Mouse (Mus musculus) kidney, postnatal 0 days (tissue): ENCODE data around the gene Osbpl2. TPM values are rescaled to one million over a fixed set of nuclear protein-coding genes. Genes with fewer than 3 reads are reported as not detected.
A peak's percentile ranks its signal among the peaks of the same experiment; 100 is the strongest.

ENCODE experiments used
- ATAC-seq: fragments of 200-750 bp; cut with Nextera tagmentation; replicated peaks from 2 replicates; pipeline ENCODE4 v1.8.0; 2017; ENCODE audit warnings: low read depth, moderate number of reproducible peaks, moderate TSS enrichment, moderate library complexity; ENCODE audit not compliant: low FRiP score
- DNase-seq: peaks from one replicate; pipeline ENCODE4 v3.0.0-alpha.2; 2016; ENCODE audit warnings: low spot score
- H3K27ac ChIP-seq: fragments of 300-500 bp; sonication (generic); 2 replicates; pipeline ENCODE4 v1.5.1; 2014; ENCODE audit warnings: mild to moderate bottlenecking
- H3K27me3 ChIP-seq: fragments of 300-500 bp; sonication (generic); 2 replicates; pipeline ENCODE4 v1.6.1; 2014; ENCODE audit warnings: low read length, mixed read lengths; ENCODE audit not compliant: insufficient read depth
- H3K36me3 ChIP-seq: fragments of 300-500 bp; sonication (generic); 2 replicates; pipeline ENCODE4 v1.6.1; 2014; ENCODE audit warnings: low read length, mixed read lengths; ENCODE audit not compliant: insufficient read depth
- H3K4me1 ChIP-seq: fragments of 300-500 bp; sonication (generic); replicated peaks from 2 replicates; pipeline ENCODE4 v1.6.1; 2014; ENCODE audit warnings: antibody characterized with exemption, low read length, mixed read lengths; ENCODE audit not compliant: insufficient read depth
- H3K4me2 ChIP-seq: fragments of 300-500 bp; sonication (generic); 2 replicates; pipeline ENCODE4 v1.6.1; 2014; ENCODE audit warnings: mild to moderate bottlenecking, low read length, moderate library complexity, mixed read lengths
- H3K4me3 ChIP-seq: fragments of 300-500 bp; sonication (generic); replicated peaks from 2 replicates; pipeline ENCODE4 v1.5.1; 2014; ENCODE audit warnings: low read depth, low read length
- H3K9ac ChIP-seq: fragments of 300-500 bp; sonication (generic); 2 replicates; pipeline ENCODE4 v1.6.1; 2014; ENCODE audit warnings: low read depth, low read length
- H3K9me3 ChIP-seq: fragments of 300-500 bp; sonication (generic); replicated peaks from 2 replicates; pipeline ENCODE4 v1.6.1; 2016; ENCODE audit warnings: low read length, inconsistent platforms, mixed read lengths
- CTCF ChIP-seq: IDR thresholded peaks from 2 replicates; pipeline ENCODE4 v1.5.1; 2016; ENCODE audit warnings: antibody characterized with exemption, low read depth, mild to moderate bottlenecking, moderate library complexity
- WGBS: fragments of 180-500 bp; shearing (Covaris S2); extraction: QIAGEN DNeasy Blood & Tissue Kit; methylation state at CpG from one replicate; pipeline ENCODE4 v1.1.7; 2014; 5-methylcytosine and 5-hydroxymethylcytosine counted together
- polyA plus RNA-seq: library from polyadenylated mRNA; unstranded; fragments of >200 nt; fragmentation: Nextera tagmentation; extraction: Ambion mirVana; gene quantifications from 2 replicates; pipeline ENCODE4 v1.2.1, GENCODE M21; 2015

Osbpl2 gene
- polyA plus RNA-seq, 1 experiment from 2014 or later, result 33.4 TPM

GRCm38 (mm10) chr2:180133911-180134310 is 14.8 kb downstream of the Osbpl2 start:
- Histone ChIP-seq H3K4me1 (no peaks in the 10 kb centered on the region), H3K36me3 (peaks cover 7% of the 10 kb centered on the region; the same call in 1 of the 2 replicates), H3K27me3 (no peaks in the 10 kb centered on the region), H3K4me3 (no peak overlapping the region), H3K9ac (no peak overlapping the region), H3K9me3 (no peaks in the 10 kb centered on the region), H3K27ac (no peak overlapping the region), H3K4me2 (no peak overlapping the region)
- 77% methylated on average over 3 of the region's 3 CpGs for WGBS
- no peak for DNase-seq
- no peak for ATAC-seq
- no peak for TF ChIP-seq CTCF

GRCm38 (mm10) chr2:180135414-180135813 is 16.3 kb downstream of the Osbpl2 start:
- ATAC-seq (no peak), DNase-seq (no peak)
- 80% methylated on average over 5 of the region's 5 CpGs for WGBS
- Histone ChIP-seq H3K4me3 (no peak overlapping the region), H3K36me3 (peaks cover 10% of the 10 kb centered on the region; the same call in 1 of the 2 replicates), H3K9me3 (no peaks in the 10 kb centered on the region), H3K4me2 (no peak overlapping the region), H3K9ac (no peak overlapping the region), H3K27me3 (no peaks in the 10 kb centered on the region), H3K27ac (no peak overlapping the region), H3K4me1 (no peaks in the 10 kb centered on the region)
- TF ChIP-seq CTCF, result no peak

GRCm38 (mm10) chr2:180146091-180146490 is 27.0 kb downstream of the Osbpl2 start:
- H3K4me2 ChIP-seq, result no peak overlapping the region
- TF ChIP-seq CTCF, result no peak
- 85% methylated on average over 2 of the region's 2 CpGs for WGBS
- H3K27ac ChIP-seq, result no peak overlapping the region
- no peaks in the 10 kb centered on the region for H3K4me1 ChIP-seq
- no peaks in the 10 kb centered on the region for H3K27me3 ChIP-seq
- DNase-seq, result no peak
- no peak for ATAC-seq
- H3K36me3 ChIP-seq, result peaks cover 44% of the 10 kb centered on the region
- no peaks in the 10 kb centered on the region for H3K9me3 ChIP-seq
- H3K9ac ChIP-seq, result no peak overlapping the region
- H3K4me3 ChIP-seq, result no peak overlapping the region

GRCm38 (mm10) chr2:180147379-180147778 is 28.3 kb downstream of the Osbpl2 start:
- no peak for DNase-seq
- no peak overlapping the region for H3K4me3 ChIP-seq
- H3K9me3 ChIP-seq, result no peaks in the 10 kb centered on the region

GRCm38 (mm10) chr2:180148551-180148950 is 29.4 kb downstream of the Osbpl2 start:
- Histone ChIP-seq H3K4me1 (no peaks in the 10 kb centered on the region), H3K9me3 (no peaks in the 10 kb centered on the region), H3K9ac (no peak overlapping the region), H3K36me3 (peaks cover 39% of the 10 kb centered on the region), H3K27ac (no peak overlapping the region), H3K4me3 (no peak overlapping the region), H3K27me3 (no peaks in the 10 kb centered on the region), H3K4me2 (no peak overlapping the region)
- WGBS, result 63% methylated on average over 9 of the region's 9 CpGs
- DNase-seq, result no peak
- TF ChIP-seq CTCF, result no peak
- no peak for ATAC-seq

More at GRCm38 (mm10) chr2:180147379-180147778, 28.3 kb downstream of the Osbpl2 start:
- WGBS, result 90% methylated on average over 6 of the region's 6 CpGs
- Histone ChIP-seq H3K4me1 (no peaks in the 10 kb centered on the region), H3K27me3 (no peaks in the 10 kb centered on the region), H3K4me2 (no peak overlapping the region), H3K27ac (no peak overlapping the region), H3K36me3 (peaks cover 41% of the 10 kb centered on the region), H3K9ac (no peak overlapping the region)
- TF ChIP-seq CTCF, result no peak
- no peak for ATAC-seq

GRCm38 (mm10) chr2:180154796-180155195 is 35.7 kb downstream of the Osbpl2 start:
- DNase-seq, result no peak
- H3K36me3 ChIP-seq, result peaks cover 36% of the 10 kb centered on the region
- H3K27ac ChIP-seq, result no peak overlapping the region
- H3K27me3 ChIP-seq, result no peaks in the 10 kb centered on the region
- no peak overlapping the region for H3K4me2 ChIP-seq
- H3K4me3 ChIP-seq, result no peak overlapping the region
- no peak for TF ChIP-seq CTCF
- no peaks in the 10 kb centered on the region for H3K9me3 ChIP-seq
- H3K9ac ChIP-seq, result no peak overlapping the region
- no peaks in the 10 kb centered on the region for H3K4me1 ChIP-seq
- WGBS, result 61% methylated on average over 3 of the region's 3 CpGs
- ATAC-seq, result no peak

GRCm38 (mm10) chr2:180158627-180159026 is 39.5 kb downstream of the Osbpl2 start:
- Histone ChIP-seq H3K27ac (no peak overlapping the region), H3K4me2 (no peak overlapping the region), H3K4me3 (no peak overlapping the region), H3K36me3 (peaks cover 43% of the 10 kb centered on the region), H3K4me1 (no peaks in the 10 kb centered on the region), H3K27me3 (no peaks in the 10 kb centered on the region), H3K9ac (no peak overlapping the region), H3K9me3 (no peaks in the 10 kb centered on the region)
- TF ChIP-seq CTCF, result no peak
- 60% methylated on average over 3 of the region's 3 CpGs for WGBS
- DNase-seq (peak; percentile 62), ATAC-seq (peak; percentile 50; the same call in 1 of the 2 replicates)
